Mouse (Mus musculus) liver, postnatal 0 days (tissue): ENCODE data around the gene Zfp639. TPM values are rescaled to one million over a fixed set of nuclear protein-coding genes. Genes with fewer than 3 reads are reported as not detected.
A peak's percentile ranks its signal among the peaks of the same experiment; 100 is the strongest.

Experiments used
- ATAC-seq: fragments of 200-750 bp; cut with Nextera tagmentation; 2 replicates; pipeline ENCODE4 v1.8.0; 2017; ENCODE audit warnings: mild to moderate bottlenecking, moderate library complexity
- DNase-seq: peaks from one replicate; pipeline ENCODE4 v3.0.0-alpha.2; 2016
- H3K27ac ChIP-seq: fragments of 300-500 bp; sonication (generic); 2 replicates; pipeline ENCODE4 v1.5.1; 2014; ENCODE audit warnings: antibody characterized with exemption, moderate library complexity, mild to moderate bottlenecking, low read depth
- H3K27me3 ChIP-seq: fragments of 300-500 bp; sonication (generic); 2 replicates; pipeline ENCODE4 v1.6.1; 2014; ENCODE audit warnings: low read length, control low read depth, mixed read lengths; ENCODE audit not compliant: insufficient read depth
- H3K36me3 ChIP-seq: fragments of 300-500 bp; sonication (generic); replicated peaks from 2 replicates; pipeline ENCODE4 v1.6.1; 2014; ENCODE audit warnings: mild to moderate bottlenecking, control low read depth, low read length, moderate library complexity, mixed read lengths; ENCODE audit not compliant: insufficient read depth
- H3K4me1 ChIP-seq: fragments of 300-500 bp; sonication (generic); 2 replicates; pipeline ENCODE4 v1.6.1; 2014; ENCODE audit warnings: antibody characterized with exemption, mild to moderate bottlenecking, control low read depth; ENCODE audit not compliant: insufficient read depth
- H3K4me2 ChIP-seq: fragments of 300-500 bp; sonication (generic); 2 replicates; pipeline ENCODE4 v1.6.1; 2014; ENCODE audit warnings: low read depth, mild to moderate bottlenecking, low read length, moderate library complexity, mixed read lengths
- H3K4me3 ChIP-seq: fragments of 300-500 bp; sonication (generic); 2 replicates; pipeline ENCODE4 v1.5.1; 2014; ENCODE audit warnings: low read depth, low read length
- H3K9ac ChIP-seq: fragments of 300-500 bp; sonication (generic); replicated peaks from 2 replicates; pipeline ENCODE4 v1.6.1; 2014; ENCODE audit warnings: mild to moderate bottlenecking, moderate library complexity
- H3K9me3 ChIP-seq: fragments of 300-500 bp; sonication (generic); 2 replicates; pipeline ENCODE4 v1.6.1; 2016; ENCODE audit warnings: mild to moderate bottlenecking, control low read depth, low read length, mixed read lengths
- CTCF ChIP-seq: sonication (generic); IDR thresholded peaks from 2 replicates; pipeline ENCODE4 v1.5.1; 2016; ENCODE audit warnings: antibody characterized with exemption, low read depth
- EP300 ChIP-seq: IDR thresholded peaks from 2 replicates; pipeline ENCODE4 v1.6.1; 2016; ENCODE audit warnings: antibody characterized with exemption, low read depth, mild to moderate bottlenecking
- WGBS: fragments of 180-500 bp; shearing (Covaris S2); extraction: QIAGEN DNeasy Blood & Tissue Kit; methylation state at CpG from one replicate; pipeline ENCODE4 v1.1.7; 2014; ENCODE audit not compliant: insufficient replicate concordance; 5-methylcytosine and 5-hydroxymethylcytosine counted together
- polyA plus RNA-seq: library from polyadenylated mRNA; unstranded; fragments of >200 nt; fragmentation: Nextera tagmentation; extraction: Ambion mirVana; gene quantifications from 2 replicates; pipeline ENCODE4 v1.2.1, GENCODE M21; 2015

The Zfp639 gene
- polyA plus RNA-seq, 1 experiment from 2014 or later = 14.0 TPM

- DNase-seq = no peak
- no peak for TF ChIP-seq CTCF
- TF ChIP-seq EP300 = no peak
- ATAC-seq = no peak
- no peaks in the 10 kb centered on the region for H3K27me3 ChIP-seq
- 79% methylated on average over 1 of the region's 1 CpGs for WGBS
- no peaks in the 10 kb centered on the region for H3K9me3 ChIP-seq
- no peak overlapping the region for H3K4me3 ChIP-seq
- H3K4me1 ChIP-seq = 0 out of 2 replicates have a peak, but pooled peaks cover 2% of the 10 kb centered on the region
- peaks cover 45% of the 10 kb centered on the region for H3K36me3 ChIP-seq
- no peak overlapping the region for H3K27ac ChIP-seq
- H3K9ac ChIP-seq = no peak overlapping the region
- no peak overlapping the region for H3K4me2 ChIP-seq
Observed at GRCm38 (mm10) chr3:32537556-32537955, 27.5 kb downstream of the Zfp639 start.

- H3K27me3 ChIP-seq = no peaks in the 10 kb centered on the region
- no peak for TF ChIP-seq CTCF
- no peak for TF ChIP-seq EP300
- no peak overlapping the region for H3K9ac ChIP-seq
- DNase-seq (no peak), ATAC-seq (no peak)
- 86% methylated on average over 5 of the region's 5 CpGs for WGBS
- H3K4me2 ChIP-seq = no peak overlapping the region
- H3K36me3 ChIP-seq = peaks cover 46% of the 10 kb centered on the region
- no peaks in the 10 kb centered on the region for H3K9me3 ChIP-seq
- H3K27ac ChIP-seq = no peak overlapping the region
- H3K4me3 ChIP-seq = no peak overlapping the region
- 0 out of 2 replicates have a peak, but pooled peaks cover 2% of the 10 kb centered on the region for H3K4me1 ChIP-seq
Observed at GRCm38 (mm10) chr3:32538091-32538490, 28.0 kb downstream of the Zfp639 start.

- no peak overlapping the region for H3K4me3 ChIP-seq
- H3K9ac ChIP-seq = no peak overlapping the region
- ATAC-seq = no peak
- TF ChIP-seq EP300 = no peak
- TF ChIP-seq CTCF = peak; percentile 46
- H3K27ac ChIP-seq = no peak overlapping the region
- no peak for DNase-seq
- H3K36me3 ChIP-seq = peaks cover 25% of the 10 kb centered on the region
- no peaks in the 10 kb centered on the region for H3K4me1 ChIP-seq
- H3K27me3 ChIP-seq = no peaks in the 10 kb centered on the region
- no peaks in the 10 kb centered on the region for H3K9me3 ChIP-seq
- H3K4me2 ChIP-seq = no peak overlapping the region
- WGBS = 89% methylated on average over 1 of the region's 1 CpGs
Observed at GRCm38 (mm10) chr3:32553061-32553460, 43.0 kb downstream of the Zfp639 start.

- Histone ChIP-seq H3K27ac (no peak overlapping the region), H3K4me1 (no peaks in the 10 kb centered on the region), H3K9ac (no peak overlapping the region), H3K36me3 (peaks cover 47% of the 10 kb centered on the region), H3K9me3 (peaks cover 2% of the 10 kb centered on the region; the same call in 1 of the 2 replicates), H3K4me3 (no peak overlapping the region), H3K27me3 (no peaks in the 10 kb centered on the region), H3K4me2 (no peak overlapping the region)
- no peak for TF ChIP-seq EP300
- TF ChIP-seq CTCF = no peak
- ATAC-seq (no peak), DNase-seq (no peak)
- 89% methylated on average over 6 of the region's 6 CpGs for WGBS
Observed at GRCm38 (mm10) chr3:32563401-32563800, 53.3 kb downstream of the Zfp639 start.

Other genes with a start within 250 kb of the Zfp639 start
- gene Zmat3, start 144.2 kb upstream of the Zfp639 start, polyA plus RNA-seq = 0.62 and 0.73 TPM in 2 replicates
- gene Pik3ca, start 112.6 kb upstream of the Zfp639 start, polyA plus RNA-seq = 3.4 and 3.9 TPM in 2 replicates
- gene Kcnmb3, start 18.0 kb upstream of the Zfp639 start, polyA plus RNA-seq = not detected in 2 replicates
- 19.5 and 21.7 TPM in 2 replicates for gene Mfn1, start 19.2 kb downstream of the Zfp639 start, polyA plus RNA-seq
- gene Gnb4, start 106.3 kb downstream of the Zfp639 start, polyA plus RNA-seq = 6.6 and 6.7 TPM in 2 replicates
- gene Actl6a, start 196.0 kb downstream of the Zfp639 start, polyA plus RNA-seq = 40.0 and 42.1 TPM in 2 replicates
- 235 and 240 TPM in 2 replicates for gene Ndufb5, start 226.7 kb downstream of the Zfp639 start, polyA plus RNA-seq
- 15.2 and 18.2 TPM in 2 replicates for gene Mrpl47, start 227.3 kb downstream of the Zfp639 start, polyA plus RNA-seq